Mouse (Mus musculus) ES-CJ7 (cell line): ENCODE measurements at regions not wholly inside any gene's neighbourhood (a gene's known extent, or its start where the extent isn't known, plus 50 kb on each side); places are given as distances from the start of the nearest gene placed in this dataset.
"Not testable (repeated sequence)": the region's sequence is repeated elsewhere in the genome, so short reads cannot be mapped to it uniquely, and the experiment has no call there.

Experiments
- DNase-seq: peaks from one replicate; pipeline ENCODE4 v3.0.0; 2011; ENCODE audit warnings: low read depth, low spot score

GRCm38 (mm10) chr8:96174996-96175395 lies 286.6 kb upstream of the Got2 start:
- no peak for DNase-seq

DNA sequence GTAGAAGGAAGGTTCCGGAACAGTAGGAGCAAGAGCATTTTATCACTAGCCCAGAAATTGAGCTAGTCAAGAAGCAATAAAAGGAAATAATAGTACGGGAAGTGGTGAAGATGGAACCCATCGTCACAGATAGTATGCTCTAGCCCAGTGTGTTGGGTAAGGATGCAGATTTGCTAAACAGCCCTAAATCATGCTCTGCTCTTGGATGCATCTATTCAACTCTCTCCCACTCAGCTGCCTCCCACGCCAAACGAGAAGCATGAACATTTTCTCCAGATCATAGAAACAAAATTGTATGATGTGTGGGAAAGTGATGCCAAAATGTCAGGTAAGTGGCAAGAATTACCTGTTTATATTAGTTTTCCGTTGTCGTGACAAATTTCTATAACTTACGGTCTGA lies 276.6 kb upstream of the Got2 start:
- DNase-seq, result no peak

DNA sequence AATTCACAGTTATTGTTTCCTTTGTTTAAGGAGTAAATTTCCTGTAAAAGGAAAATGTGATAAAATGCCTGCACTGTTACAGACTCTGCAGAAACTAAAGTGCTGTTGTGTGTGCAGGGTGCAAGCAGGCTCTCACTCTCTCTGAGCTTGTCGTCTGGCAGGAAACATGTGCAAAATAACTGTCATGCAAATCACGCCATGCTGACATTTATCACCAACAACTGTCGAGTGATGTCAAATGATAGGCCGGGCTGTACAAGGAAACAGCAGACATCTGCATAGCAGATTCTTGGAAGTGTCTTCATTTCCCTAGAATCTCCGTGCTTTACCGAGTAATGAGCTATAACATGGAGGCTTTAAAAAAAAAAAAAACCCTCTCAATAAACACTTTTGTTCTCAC lies 271.6 kb upstream of the Got2 start:
- DNase-seq, result no peak

DNA sequence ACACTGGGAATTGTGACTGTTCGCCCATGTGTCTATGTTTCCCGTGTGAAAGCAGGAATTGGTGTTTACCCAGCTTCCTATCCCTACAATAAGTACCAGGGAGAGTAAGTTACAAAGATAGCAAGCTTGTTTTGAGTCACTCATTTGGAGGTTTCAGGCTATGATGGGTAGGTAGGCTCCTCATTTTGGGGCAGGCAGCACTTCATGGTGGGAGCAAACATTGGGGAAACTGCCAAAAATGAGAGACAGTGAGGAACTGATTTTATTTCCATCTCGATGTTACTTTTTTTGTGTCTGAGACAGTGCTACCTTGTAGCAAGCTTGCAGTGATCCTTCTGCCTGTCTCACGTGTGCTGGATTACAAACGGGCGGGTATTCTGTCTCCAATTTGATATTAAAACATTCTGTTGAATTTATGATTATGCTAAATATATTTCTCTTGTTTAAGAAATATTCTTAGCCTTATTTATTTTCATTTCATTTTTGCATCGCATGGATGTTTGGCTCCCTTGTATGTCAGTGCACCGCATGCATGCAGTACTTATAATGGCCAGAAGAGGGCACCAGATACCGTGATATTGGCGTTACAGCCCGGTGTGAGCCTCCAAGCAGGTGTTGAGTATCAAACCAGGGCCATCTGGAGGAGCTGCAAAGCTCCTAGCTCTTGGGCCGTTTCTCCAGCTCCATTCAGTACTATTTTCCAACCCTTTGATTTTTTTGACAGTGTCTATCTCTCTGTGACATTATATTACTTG lies 264.3 kb upstream of the Got2 start:
- DNase-seq, result peak; percentile 78

DNA sequence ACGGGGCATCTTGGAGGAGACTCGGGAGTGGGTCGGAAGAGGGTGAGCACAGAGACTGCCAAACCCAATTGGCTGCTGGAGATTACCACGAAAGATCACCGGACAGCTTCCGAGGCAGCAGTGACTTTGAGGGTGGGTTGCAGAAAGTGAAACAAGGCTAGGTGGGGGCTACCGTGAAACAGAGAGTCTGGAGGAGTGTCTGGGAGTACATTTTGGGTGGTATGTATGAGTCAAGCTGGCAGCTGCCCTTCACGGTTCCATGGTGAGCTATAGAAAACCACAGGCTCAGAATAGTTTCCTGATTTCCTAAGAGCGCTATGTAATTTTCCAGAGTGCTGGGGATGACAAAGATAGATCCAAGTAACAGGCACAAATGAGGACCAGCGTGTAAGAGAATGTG lies 263.7 kb upstream of the Got2 start:
- no peak for DNase-seq

GRCm38 (mm10) chr8:96151065-96151472 lies 262.7 kb upstream of the Got2 start:
- DNase-seq, result no peak

DNA sequence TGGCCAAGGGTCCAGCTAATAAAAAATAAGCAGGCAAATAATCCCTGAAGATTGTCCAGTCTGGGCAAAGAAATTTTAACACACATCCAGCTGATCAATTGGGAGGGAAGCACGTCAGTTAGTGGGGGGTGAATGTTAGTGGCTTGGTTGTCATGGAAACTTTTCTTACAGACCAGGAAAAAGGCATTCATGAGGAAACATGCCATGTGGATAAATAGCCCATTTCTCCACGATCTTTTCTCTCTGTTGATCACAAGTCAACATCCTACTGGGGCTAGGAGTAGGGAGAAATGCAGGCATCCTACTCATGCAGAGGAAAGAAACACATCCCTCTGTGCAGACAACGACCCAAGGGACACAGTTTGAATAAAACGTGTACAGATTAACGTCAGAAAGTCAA lies 243.8 kb upstream of the Got2 start:
- DNase-seq, result no peak

- DNase-seq, result peak; percentile 39
Observed at GRCm38 (mm10) chr8:96128329-96128728, 240.0 kb upstream of the Got2 start.

DNA sequence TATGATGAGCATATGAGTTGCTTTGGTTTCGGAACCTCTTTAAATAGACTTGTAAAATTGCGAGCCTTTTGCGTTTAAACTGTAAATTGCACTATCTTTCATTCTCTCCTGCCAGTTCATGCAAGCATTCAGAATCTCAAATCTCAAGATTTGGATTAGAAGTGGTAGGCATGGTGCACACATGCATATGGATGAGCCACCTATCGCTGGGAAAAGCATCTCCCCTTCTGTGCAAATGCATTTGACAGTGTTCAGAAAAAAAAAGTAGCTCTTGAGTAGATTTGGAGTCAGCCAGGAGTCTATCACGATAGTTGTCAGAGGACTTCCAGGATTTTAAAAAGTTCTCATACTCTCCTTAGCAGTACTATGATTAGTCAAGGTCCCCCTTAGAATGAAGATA lies 212.5 kb upstream of the Got2 start:
- no peak for DNase-seq

DNA sequence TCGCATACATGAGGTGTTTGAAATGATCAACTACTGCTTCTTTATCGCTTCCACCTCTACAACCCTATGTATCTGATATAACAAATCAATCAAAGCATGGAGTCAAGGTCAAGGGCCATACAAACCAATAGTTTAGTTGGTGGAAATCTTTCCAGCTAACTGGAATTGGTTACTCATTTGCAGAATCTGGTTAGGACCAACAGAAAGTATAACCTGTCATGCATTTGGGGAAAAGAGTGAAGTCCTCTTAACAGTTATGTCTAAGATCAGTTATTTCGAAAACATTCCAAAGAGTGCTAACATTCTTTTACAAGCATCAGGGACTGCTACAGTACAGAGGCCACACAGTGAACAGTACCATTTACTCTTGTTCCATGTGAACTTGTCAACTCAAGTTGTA lies 204.6 kb upstream of the Got2 start:
- DNase-seq, result no peak

DNA sequence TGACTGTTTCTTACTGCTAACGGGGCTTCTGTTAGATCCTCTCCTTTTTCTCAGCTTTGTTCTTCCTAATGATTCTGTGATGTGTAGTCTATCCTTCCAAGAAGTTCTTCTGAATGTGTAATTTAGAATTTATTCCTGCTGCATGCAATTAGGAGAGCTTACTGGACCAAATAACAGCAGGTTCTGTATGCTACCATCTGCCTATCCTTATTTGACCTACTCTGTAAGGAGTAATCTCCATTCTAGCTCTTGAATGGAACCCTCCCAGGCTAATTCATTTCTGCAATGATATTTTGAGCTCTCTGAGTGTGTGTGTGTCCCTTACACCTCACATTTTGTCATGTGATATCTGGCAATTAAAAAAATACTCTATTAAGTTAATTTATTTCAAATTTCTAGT lies 201.9 kb upstream of the Got2 start:
- no peak for DNase-seq

GRCm38 (mm10) chr8:96068306-96068705 lies 180.0 kb upstream of the Got2 start:
- DNase-seq, result no peak

DNA sequence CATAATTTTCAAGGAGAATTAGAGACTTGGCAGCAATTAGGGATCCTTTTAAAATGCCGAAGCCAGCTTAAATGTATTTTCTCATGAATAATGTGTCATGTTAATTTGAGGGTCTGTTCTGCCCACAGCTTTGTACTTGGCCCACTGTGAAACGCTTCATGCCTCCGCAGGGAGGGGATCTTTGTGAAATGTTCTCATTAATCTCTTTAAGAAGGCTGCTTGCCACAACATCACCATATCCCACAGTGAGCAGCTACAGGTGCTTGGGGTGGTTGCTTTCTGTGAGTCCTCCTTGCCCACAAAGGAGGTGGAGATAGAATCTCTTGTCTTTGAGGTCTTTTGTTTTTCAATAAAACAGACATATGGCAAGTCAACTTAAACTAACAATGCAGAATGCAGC lies 159.3 kb upstream of the Got2 start:
- DNase-seq, result no peak

DNA sequence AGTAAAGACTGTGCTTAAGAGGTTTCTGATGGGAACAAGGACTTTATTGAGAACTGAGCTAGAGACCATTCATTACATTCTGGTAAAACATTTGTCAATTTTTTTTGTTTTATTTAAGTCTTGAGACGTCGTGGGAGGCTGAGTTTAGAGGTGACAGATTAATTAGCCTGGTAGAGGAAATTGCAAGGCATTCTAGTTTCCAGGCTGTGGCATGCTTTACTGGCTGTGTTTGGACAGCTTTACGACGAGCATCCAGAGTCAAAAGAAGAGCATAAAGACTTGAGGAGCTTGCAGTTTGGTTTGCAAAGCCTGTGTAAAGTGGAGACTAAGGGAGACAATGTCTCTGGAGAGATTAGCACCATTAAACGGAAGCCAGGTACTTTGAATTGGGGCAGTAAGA lies 154.0 kb upstream of the Got2 start:
- DNase-seq, result no peak

DNA sequence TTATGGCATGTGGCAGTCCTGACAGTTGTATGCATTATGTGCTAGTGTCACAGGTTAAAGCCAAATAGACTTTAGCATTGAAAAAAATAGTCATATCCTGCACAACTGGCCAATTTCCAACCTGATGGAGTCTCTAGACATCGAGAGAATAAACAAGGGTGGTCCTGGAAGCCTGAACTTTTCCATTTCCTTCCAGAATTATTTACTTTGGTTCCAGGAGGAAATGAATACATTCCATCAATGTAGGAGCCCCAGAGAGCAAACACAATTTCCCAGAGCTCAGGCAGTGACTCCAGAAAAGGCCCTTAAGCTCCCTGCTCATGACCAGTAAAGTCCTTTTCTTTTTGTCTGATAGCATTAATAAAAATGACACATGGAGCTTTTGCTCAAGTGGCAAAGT lies 151.9 kb upstream of the Got2 start:
- no peak for DNase-seq

DNA sequence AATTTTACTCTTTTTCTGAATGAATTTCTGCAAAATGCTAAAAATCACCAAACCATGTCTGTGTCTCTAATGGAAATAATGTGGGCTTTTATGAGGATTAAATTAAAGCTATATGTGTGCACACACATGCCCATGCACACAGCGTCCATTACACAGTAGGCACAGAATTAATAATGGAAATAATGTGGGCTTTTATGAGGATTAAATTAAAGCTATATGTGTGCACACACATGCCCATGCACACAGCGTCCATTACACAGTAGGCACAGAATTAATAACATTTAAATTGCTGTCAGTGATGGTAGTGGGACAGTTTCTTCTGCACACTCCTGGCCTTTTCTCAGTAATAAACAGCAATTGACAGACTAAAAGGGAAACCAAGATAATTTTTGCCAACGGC lies 130.4 kb upstream of the Got2 start:
- DNase-seq, result not testable (repeated sequence)

- peak; percentile 59 for DNase-seq
Observed at GRCm38 (mm10) chr8:96012002-96012401, 123.7 kb upstream of the Got2 start.

DNA sequence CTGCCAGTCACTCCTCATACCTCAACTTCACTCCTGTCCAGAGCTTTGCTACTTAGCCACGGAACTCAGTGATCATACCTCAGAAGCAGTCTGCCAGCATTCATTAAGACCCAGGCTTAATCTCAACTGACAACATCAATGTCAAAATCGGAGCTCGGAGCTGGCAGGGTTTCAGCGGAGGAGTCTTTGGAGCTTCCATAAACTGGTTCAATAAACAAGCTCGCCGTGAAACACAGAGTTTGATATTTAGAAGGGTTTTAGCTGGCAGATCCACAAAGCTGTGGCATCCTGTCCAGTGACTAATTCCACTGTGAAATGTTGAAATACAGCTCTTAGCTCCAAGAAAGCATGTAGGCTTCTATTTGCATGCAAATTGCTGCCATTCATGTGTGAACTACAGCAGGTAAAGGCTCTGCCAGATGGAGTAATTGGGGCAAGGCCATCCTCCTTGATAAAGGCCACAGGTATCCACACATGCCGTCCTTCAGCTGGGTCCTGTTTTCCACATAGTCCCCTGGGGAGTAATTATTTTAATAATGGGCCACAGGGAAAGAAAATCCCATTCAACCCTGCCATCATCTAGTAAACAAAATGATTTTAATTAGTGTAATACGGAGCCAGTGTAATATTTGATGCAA lies 103.6 kb upstream of the Got2 start:
- DNase-seq, result no peak

DNA sequence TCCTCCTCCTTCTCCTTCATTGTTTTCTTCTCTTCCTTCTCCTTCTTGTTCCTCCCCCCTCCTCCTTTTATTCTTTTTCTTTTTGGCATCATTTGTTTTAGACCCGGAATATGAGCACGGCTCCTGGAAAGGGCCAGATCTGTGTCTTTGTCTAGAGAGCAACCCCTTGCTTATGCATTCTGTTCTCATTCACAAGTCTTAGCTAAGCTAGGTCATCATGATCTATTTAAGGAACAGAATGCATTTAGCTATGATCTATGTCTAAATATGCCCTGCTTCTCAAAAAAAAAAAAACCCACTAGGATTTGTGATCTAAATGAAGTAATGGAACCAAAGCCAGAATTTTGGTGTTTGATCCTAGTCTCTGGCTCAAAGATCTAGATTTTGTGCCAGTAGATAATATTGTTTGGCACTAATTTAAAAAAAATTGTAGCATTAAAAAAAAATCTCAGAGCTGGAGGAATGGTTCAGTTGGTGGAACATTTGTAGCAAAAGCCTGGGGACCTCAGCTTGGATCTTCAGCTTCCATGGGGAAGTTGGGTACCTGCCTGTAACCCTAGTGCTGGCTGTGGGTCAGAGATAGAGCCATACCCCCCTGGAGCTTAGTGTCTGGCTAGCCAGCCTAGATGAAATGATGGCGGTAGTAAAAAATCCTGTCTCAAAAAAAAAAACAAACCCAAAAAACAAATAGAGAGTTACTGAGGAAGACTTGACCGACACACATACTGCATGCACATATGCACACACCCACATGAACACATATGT lies 100.5 kb upstream of the Got2 start:
- DNase-seq, result no peak

- DNase-seq, result no peak
Observed at GRCm38 (mm10) chr8:95987011-95987440, 98.7 kb upstream of the Got2 start.

DNA sequence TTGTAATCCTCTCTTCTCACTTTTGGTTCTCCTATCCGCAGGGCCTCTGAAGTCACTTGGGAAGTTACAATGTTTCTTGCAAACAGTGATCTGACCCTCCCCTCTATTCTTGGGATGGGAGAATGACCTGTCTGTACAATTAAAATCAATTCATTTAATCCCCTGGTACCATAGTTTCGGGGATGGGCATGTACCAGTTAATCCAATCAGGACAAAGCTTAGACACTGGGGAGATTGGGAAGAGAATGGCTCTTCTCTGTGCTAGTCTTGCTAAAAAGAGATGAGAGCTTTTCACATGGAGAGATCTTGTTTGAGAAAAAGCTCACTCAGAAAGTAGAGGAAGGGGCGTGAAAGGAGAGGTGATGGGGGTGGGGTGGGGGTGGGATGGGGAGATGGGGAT lies 98.1 kb upstream of the Got2 start:
- DNase-seq, result no peak

DNA sequence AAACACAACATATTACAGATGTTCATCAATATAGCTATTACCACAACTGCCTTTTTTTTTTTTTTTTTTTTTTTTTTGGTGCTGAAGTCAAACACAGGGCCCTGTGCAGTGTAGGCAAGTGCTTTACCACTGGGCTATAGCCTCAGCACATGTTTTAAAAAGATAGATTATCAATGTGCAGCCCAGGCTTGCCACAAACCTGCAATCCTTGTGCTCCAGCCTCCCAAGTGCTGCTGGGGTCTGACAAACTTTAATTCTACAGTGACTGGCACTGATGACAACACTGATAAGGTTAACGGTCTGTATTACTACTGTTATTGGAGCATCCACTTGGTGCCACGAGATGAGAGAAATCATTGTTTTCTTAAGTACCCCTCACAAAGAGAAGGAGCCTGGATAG lies 95.3 kb upstream of the Got2 start:
- DNase-seq, result no peak

DNA sequence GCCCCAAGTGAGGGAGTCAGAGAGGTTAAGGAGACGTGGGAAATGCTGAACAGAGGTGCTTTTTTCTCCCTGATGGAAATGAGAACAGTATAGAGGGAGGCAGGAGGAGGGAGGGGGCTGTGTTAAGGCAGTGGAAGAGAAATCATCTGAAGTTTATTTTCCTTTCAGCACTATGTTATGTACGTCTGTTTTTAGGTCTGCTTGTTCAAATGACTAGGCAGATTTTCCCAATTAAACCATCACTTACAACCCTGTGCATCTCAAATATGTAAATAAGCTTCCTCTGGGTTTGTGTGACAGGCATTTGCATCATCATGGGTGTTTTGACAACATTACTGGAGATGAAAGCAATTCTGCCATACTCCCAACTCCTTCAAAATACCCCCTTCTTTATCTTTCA lies 92.1 kb upstream of the Got2 start:
- no peak for DNase-seq
